Mouse (Mus musculus) MEL (cell line): ENCODE results near the gene Lgr5. TPM values are rescaled to one million over a fixed set of nuclear protein-coding genes. Genes with fewer than 3 reads are reported as not detected.

Experiments
- DNase-seq: peaks from one replicate; pipeline ENCODE4 v3.0.0; 2011; ENCODE audit warnings: low read depth, low spot score
- H3K27ac ChIP-seq: 2 replicates; pipeline ENCODE4 v1.5.1; 2012; ENCODE audit warnings: low read depth, mild to moderate bottlenecking, control low read depth, low read length, moderate library complexity; ENCODE audit not compliant: control insufficient read depth
- H3K27me3 ChIP-seq, 2 experiments: fragments of 150-350 bp in 1 of 2; sonication (generic) in 1 of 2; 2 replicates each; pipeline ENCODE4 v1.6.1; 2012; ENCODE audit warnings: low read length in 2 of 2, mild to moderate bottlenecking in 2 of 2, improper control_type of control experiment in 1 of 2, moderate library complexity in 1 of 2; ENCODE audit not compliant: insufficient read depth in 2 of 2, control insufficient read depth in 1 of 2
- H3K36me3 ChIP-seq, 2 experiments: 2 replicates each; pipeline ENCODE4 v1.6.1; 2012 to 2014; ENCODE audit warnings: low read length in 2 of 2, improper control_type of control experiment in 1 of 2, inconsistent platforms in 1 of 2, mild to moderate bottlenecking in 1 of 2; ENCODE audit not compliant: insufficient read depth in 2 of 2, control insufficient read depth in 1 of 2
- H3K4me1 ChIP-seq, 2 experiments: fragments of 150-350 bp in 1 of 2; sonication (generic) in 1 of 2; 2 replicates each; pipeline ENCODE4 v1.6.1; 2012; ENCODE audit warnings: low read length in 2 of 2, improper control_type of control experiment in 1 of 2, mild to moderate bottlenecking in 1 of 2; ENCODE audit not compliant: insufficient read depth in 2 of 2, control insufficient read depth in 1 of 2
- H3K4me3 ChIP-seq, 2 experiments: fragments of 150-350 bp in 1 of 2; sonication (generic) in 1 of 2; 2 replicates each; pipeline ENCODE4 v1.5.1; 2012; ENCODE audit warnings: low read depth in 2 of 2, low read length in 2 of 2, mild to moderate bottlenecking in 2 of 2, moderate library complexity in 2 of 2, control low read depth in 1 of 2, improper control_type of control experiment in 1 of 2; ENCODE audit not compliant: control insufficient read depth in 1 of 2, insufficient read depth in 1 of 2
- H3K79me2 ChIP-seq: 2 replicates; pipeline ENCODE4 v1.6.1; 2012; ENCODE audit warnings: mild to moderate bottlenecking, low read length, moderate library complexity; ENCODE audit not compliant: control insufficient read depth, poor library complexity, insufficient read depth
- H3K9ac ChIP-seq: 2 replicates; pipeline ENCODE4 v1.6.1; 2012; ENCODE audit warnings: low read depth, mild to moderate bottlenecking, control low read depth, low read length, moderate library complexity; ENCODE audit not compliant: control insufficient read depth, poor library complexity, severe bottlenecking
- H3K9me3 ChIP-seq: fragments of 150-350 bp; sonication (generic); replicated peaks from 2 replicates; pipeline ENCODE4 v1.6.1; 2012; ENCODE audit warnings: mild to moderate bottlenecking, low read length, improper control_type of control experiment, moderate library complexity; ENCODE audit not compliant: insufficient read depth
- BHLHE40 ChIP-seq: IDR thresholded peaks from 2 replicates; pipeline ENCODE4 v1.6.1; 2012; ENCODE audit warnings: low read depth, mild to moderate bottlenecking, inconsistent platforms, low read length, improper control_type of control experiment, borderline replicate concordance
- CHD1 ChIP-seq: IDR thresholded peaks from 2 replicates; pipeline ENCODE4 v1.6.1; 2012; ENCODE audit warnings: low read depth, mild to moderate bottlenecking, inconsistent platforms, low read length, improper control_type of control experiment
- CHD2 ChIP-seq: IDR thresholded peaks from 2 replicates; pipeline ENCODE4 v1.6.1; 2011; ENCODE audit warnings: low read length, improper control_type of control experiment
- JUND ChIP-seq: IDR thresholded peaks from 2 replicates; pipeline ENCODE4 v1.6.1; 2011; ENCODE audit warnings: low read depth, mild to moderate bottlenecking, improper control_type of control experiment, low read length
- KAT2A ChIP-seq: conservative IDR thresholded peaks from 2 replicates; pipeline ENCODE4 v1.6.1; 2012; ENCODE audit warnings: low read depth, low read length, improper control_type of control experiment, inconsistent platforms
- MAX ChIP-seq: IDR thresholded peaks from 2 replicates; pipeline ENCODE4 v1.6.1; 2011; ENCODE audit warnings: low read length, improper control_type of control experiment
- MAZ ChIP-seq: IDR thresholded peaks from 2 replicates; pipeline ENCODE4 v1.6.1; 2012; ENCODE audit warnings: low read depth, mild to moderate bottlenecking, inconsistent platforms, low read length, improper control_type of control experiment
- MXI1 ChIP-seq: IDR thresholded peaks from 2 replicates; pipeline ENCODE4 v1.6.1; 2011; ENCODE audit warnings: mild to moderate bottlenecking, low read depth, low read length, improper control_type of control experiment
- MYC ChIP-seq: IDR thresholded peaks from 2 replicates; pipeline ENCODE4 v1.6.1; 2011; ENCODE audit warnings: low read depth, mild to moderate bottlenecking, low read length, improper control_type of control experiment, moderate library complexity
- NELFE ChIP-seq: IDR thresholded peaks from 2 replicates; pipeline ENCODE4 v1.6.1; 2011; ENCODE audit warnings: low read depth, low read length, improper control_type of control experiment
- POLR2A ChIP-seq, 2 experiments: IDR thresholded peaks; 2 replicates each; pipeline ENCODE4 v1.6.1; 2011 to 2012; ENCODE audit warnings: low read length in 2 of 2, mild to moderate bottlenecking in 2 of 2, control low read depth in 1 of 2, improper control_type of control experiment in 1 of 2, low read depth in 1 of 2, moderate library complexity in 1 of 2; ENCODE audit not compliant: control insufficient read depth in 1 of 2, insufficient read depth in 1 of 2, poor library complexity in 1 of 2
- POLR2AphosphoS2 ChIP-seq: IDR thresholded peaks from 2 replicates; pipeline ENCODE4 v1.6.1; 2011; ENCODE audit warnings: low read length, improper control_type of control experiment
- POLR2AphosphoS5 ChIP-seq: IDR thresholded peaks from 2 replicates; pipeline ENCODE4 v1.6.1; 2012; ENCODE audit warnings: low read depth, borderline replicate concordance, mild to moderate bottlenecking, inconsistent platforms, low read length, moderate library complexity, mixed read lengths
- RAD21 ChIP-seq: IDR thresholded peaks from 2 replicates; pipeline ENCODE4 v1.6.1; 2011; ENCODE audit warnings: mild to moderate bottlenecking, low read depth, low read length, improper control_type of control experiment
- RCOR1 ChIP-seq: IDR thresholded peaks from 2 replicates; pipeline ENCODE4 v1.6.1; 2012; ENCODE audit warnings: low read depth, mild to moderate bottlenecking, inconsistent platforms, low read length, improper control_type of control experiment
- SIN3A ChIP-seq: IDR thresholded peaks from 2 replicates; pipeline ENCODE4 v1.6.1; 2012; ENCODE audit warnings: low read length, improper control_type of control experiment, inconsistent platforms
- SMC3 ChIP-seq: IDR thresholded peaks from 2 replicates; pipeline ENCODE4 v1.6.1; 2011; ENCODE audit warnings: low read depth, low read length, improper control_type of control experiment
- TBP ChIP-seq: IDR thresholded peaks from 2 replicates; pipeline ENCODE4 v1.8.0; 2011; ENCODE audit warnings: low read depth, low read length, improper control_type of control experiment
- TCF12 ChIP-seq: IDR thresholded peaks from 2 replicates; pipeline ENCODE4 v1.6.1; 2014; ENCODE audit warnings: low read depth, mild to moderate bottlenecking, inconsistent platforms, low read length, improper control_type of control experiment, moderate library complexity
- ZC3H11A ChIP-seq: IDR thresholded peaks from 2 replicates; pipeline ENCODE4 v1.6.1; 2012; ENCODE audit warnings: low read depth, mild to moderate bottlenecking, inconsistent platforms, low read length, improper control_type of control experiment
- ZKSCAN1 ChIP-seq: IDR thresholded peaks from 2 replicates; pipeline ENCODE4 v1.6.1; 2012; ENCODE audit warnings: low read depth, mild to moderate bottlenecking, inconsistent platforms, low read length, improper control_type of control experiment, moderate library complexity
- ZMIZ1 ChIP-seq: IDR thresholded peaks from 2 replicates; pipeline ENCODE4 v1.6.1; 2012; ENCODE audit warnings: low read depth, mild to moderate bottlenecking, inconsistent platforms, low read length, improper control_type of control experiment, moderate library complexity
- ZNF384 ChIP-seq: IDR thresholded peaks from 2 replicates; pipeline ENCODE4 v1.6.1; 2012; ENCODE audit warnings: low read depth, mild to moderate bottlenecking, inconsistent platforms, low read length, improper control_type of control experiment
- polyA plus RNA-seq, 2 experiments: library from polyadenylated mRNA; stranded (reverse) in 1 of 2; unstranded in 1 of 2; fragments of >175 nt in 1 of 2; fragments of >200 nt in 1 of 2; gene quantifications; 2 replicates each; pipeline versions ENCODE4 v1.2.1 to v1.2.4; 2012; ENCODE audit warnings: low replicate concordance in 2 of 2, low read depth in 1 of 2; ENCODE audit not compliant: insufficient read length in 2 of 2, insufficient read depth in 1 of 2, missing spikeins in 1 of 2
- total RNA-seq: library from RNA; depleted of rRNA; stranded (reverse); fragments of 300-350 nt; gene quantifications from 2 replicates; pipeline ENCODE4 v1.2.3, GENCODE M21; 2012; rRNA removed

Lgr5 gene
- not detected in 2 replicates for total RNA-seq
- not detected for polyA plus RNA-seq

DNA sequence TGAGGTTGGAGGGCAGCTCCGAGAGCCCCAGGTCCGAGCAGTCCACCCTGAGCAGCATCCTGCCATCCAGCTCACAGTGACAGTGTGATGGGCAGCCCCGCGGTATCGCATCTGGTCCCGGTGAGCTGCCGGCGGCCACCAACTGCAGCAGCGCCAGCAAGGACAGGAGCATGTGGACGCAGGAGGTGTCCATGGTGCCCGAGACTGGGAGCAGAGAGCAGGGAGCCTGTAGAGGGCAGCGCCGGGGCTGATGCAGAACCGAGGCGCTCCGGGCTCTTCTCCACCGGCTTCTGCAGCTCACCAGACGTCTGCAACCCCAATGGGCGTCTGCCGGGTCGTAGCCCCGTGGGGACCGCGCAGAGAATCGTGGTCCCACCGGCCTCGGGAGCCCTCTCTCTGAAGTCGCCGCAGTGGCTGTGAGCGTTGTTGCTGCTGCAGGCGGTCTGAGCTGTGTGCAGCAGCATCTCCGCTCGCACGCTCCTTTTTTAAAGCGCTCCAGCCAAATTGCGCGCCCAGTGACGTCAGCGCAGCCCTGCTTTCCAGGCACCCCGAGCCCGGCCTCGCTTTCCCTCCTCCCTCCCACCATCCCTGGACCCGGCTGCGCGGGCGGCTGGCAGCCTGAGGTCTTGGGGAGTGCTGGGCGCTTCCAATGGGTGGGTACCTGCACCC lies at the start of gene Lgr5:
Gene Lgr5, minus strand, starts transcription at position 480 of the 669 bp plus-strand sequence.
- no peaks in the 10 kb centered on the region for H3K9me3 ChIP-seq
- no peak for DNase-seq
- H3K36me3 ChIP-seq, result peaks cover 0 to 7% of the 10 kb centered on the region in 2 experiments; a peak in 2 of 4 replicates
- no peak for TF ChIP-seq TCF12
- no peak for TF ChIP-seq ZMIZ1
- TF ChIP-seq SIN3A, result no peak
- no peak for TF ChIP-seq NELFE
- no peak for TF ChIP-seq CHD1
- TF ChIP-seq ZC3H11A, result no peak
- TF ChIP-seq JUND, result no peak
- TF ChIP-seq MAX, result no peak
- no peak for TF ChIP-seq SMC3
- no peak for TF ChIP-seq MYC
- TF ChIP-seq CHD2, result no peak
- TF ChIP-seq MXI1, result no peak
- no peak for TF ChIP-seq RAD21
- no peak for TF ChIP-seq MAZ
- TF ChIP-seq POLR2AphosphoS5, result no peak
- TF ChIP-seq ZKSCAN1, result no peak
- TF ChIP-seq TBP, result no peak
- TF ChIP-seq RCOR1, result no peak
- TF ChIP-seq POLR2A (IDR thresholded peaks at IDR 0.05; ENCODE audit: control insufficient read depth in 1 of 2, insufficient read depth in 1 of 2, low read depth in 1 of 2, low read length in 2 of 2, poor library complexity in 1 of 2), result no peak
- H3K79me2 ChIP-seq, result no peaks in the 10 kb centered on the region
- H3K27me3 ChIP-seq, result no peaks in the 10 kb centered on the region
- no peak within 1 kb of the TSS for H3K27ac ChIP-seq
- no peak within 1 kb of the TSS for H3K9ac ChIP-seq
- peaks cover 0 to 10% of the 10 kb centered on the region in 2 experiments; a peak in 2 of 4 replicates for H3K4me1 ChIP-seq
- H3K4me3 ChIP-seq, result no peak within 1 kb of the TSS

DNA sequence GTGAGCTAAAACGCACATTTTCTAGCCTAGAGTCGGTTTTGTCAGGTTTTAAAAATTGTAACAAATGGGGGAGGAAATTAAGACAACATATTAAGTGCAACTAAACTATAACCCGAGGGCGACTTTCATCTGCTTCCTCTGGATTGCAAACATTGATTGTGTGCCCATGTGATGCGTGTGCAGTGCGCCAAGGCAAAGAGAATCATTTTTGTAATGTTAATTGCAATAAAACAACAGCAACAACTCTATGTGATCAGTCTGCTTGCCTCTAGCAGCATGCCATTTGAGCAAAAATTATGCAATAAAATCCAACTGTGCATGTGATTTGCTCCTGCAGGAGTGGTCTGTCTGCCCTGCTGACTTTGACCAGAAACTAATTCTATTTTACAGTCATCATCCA lies 39.1 kb upstream of the Lgr5 start:
- Histone ChIP-seq H3K4me1 (no peaks in the 10 kb centered on the region), H3K36me3 (no peaks in the 10 kb centered on the region), H3K27me3 (no peaks in the 10 kb centered on the region), H3K27ac (no peak overlapping the region), H3K79me2 (no peaks in the 10 kb centered on the region), H3K4me3 (no peak overlapping the region), H3K9me3 (no peaks in the 10 kb centered on the region), H3K9ac (no peak overlapping the region)
- TF ChIP-seq MAX (no peak), RAD21 (no peak), BHLHE40 (no peak), TCF12 (no peak), POLR2AphosphoS2 (no peak), NELFE (no peak), KAT2A (no peak), ZNF384 (no peak)
- DNase-seq, result no peak
